Mouse (Mus musculus) heart, embryonic 13.5 days (tissue): Measurements from ENCODE around the gene Uqcrq. TPM values are rescaled to one million over a fixed set of nuclear protein-coding genes. Genes with fewer than 3 reads are reported as not detected.

Experiments
- ATAC-seq: fragments of 200-750 bp; cut with Nextera tagmentation; 2 replicates; pipeline ENCODE4 v1.8.0; 2017; ENCODE audit warnings: moderate TSS enrichment; ENCODE audit not compliant: insufficient number of reproducible peaks, low FRiP score, low TSS enrichment; ENCODE audit errors: extremely low read depth
- H3K27ac ChIP-seq: fragments of 300-500 bp; sonication (generic); replicated peaks from 2 replicates; pipeline ENCODE4 v1.5.1; 2015; ENCODE audit warnings: moderate library complexity, mild to moderate bottlenecking, inconsistent platforms
- H3K27me3 ChIP-seq: fragments of 300-500 bp; sonication (generic); replicated peaks from 2 replicates; pipeline ENCODE4 v1.6.1; 2015; ENCODE audit warnings: mild to moderate bottlenecking, inconsistent platforms
- H3K36me3 ChIP-seq: fragments of 300-500 bp; sonication (generic); 2 replicates; pipeline ENCODE4 v1.6.1; 2015; ENCODE audit warnings: mild to moderate bottlenecking, inconsistent platforms
- H3K4me1 ChIP-seq: fragments of 300-500 bp; sonication (generic); 2 replicates; pipeline ENCODE4 v1.6.1; 2015; ENCODE audit warnings: inconsistent platforms
- H3K4me2 ChIP-seq: fragments of 300-500 bp; sonication (generic); 2 replicates; pipeline ENCODE4 v1.6.1; 2015; ENCODE audit warnings: inconsistent platforms, mild to moderate bottlenecking, moderate library complexity
- H3K4me3 ChIP-seq: fragments of 300-500 bp; sonication (generic); 2 replicates; pipeline ENCODE4 v1.5.1; 2015; ENCODE audit warnings: moderate library complexity, mild to moderate bottlenecking, inconsistent platforms
- H3K9ac ChIP-seq: fragments of 300-500 bp; sonication (generic); 2 replicates; pipeline ENCODE4 v1.6.1; 2015; ENCODE audit warnings: inconsistent platforms, mild to moderate bottlenecking, moderate library complexity
- H3K9me3 ChIP-seq: fragments of 300-500 bp; sonication (generic); 2 replicates; pipeline ENCODE4 v1.6.1; 2016; ENCODE audit warnings: inconsistent platforms
- WGBS: fragments of 180-500 bp; shearing (Covaris S2); methylation state at CpG from one replicate; pipeline ENCODE4 v1.1.7; 2015; ENCODE audit warnings: mixed read lengths; 5-methylcytosine and 5-hydroxymethylcytosine counted together
- polyA plus RNA-seq: library from polyadenylated mRNA; unstranded; fragments of >200 nt; fragmentation: Nextera tagmentation; extraction: Ambion mirVana; gene quantifications from 2 replicates; pipeline ENCODE4 v1.2.1, GENCODE M21; 2015

The Uqcrq gene
- polyA plus RNA-seq, 1 experiment from 2014 or later = 1,048 TPM

DNA sequence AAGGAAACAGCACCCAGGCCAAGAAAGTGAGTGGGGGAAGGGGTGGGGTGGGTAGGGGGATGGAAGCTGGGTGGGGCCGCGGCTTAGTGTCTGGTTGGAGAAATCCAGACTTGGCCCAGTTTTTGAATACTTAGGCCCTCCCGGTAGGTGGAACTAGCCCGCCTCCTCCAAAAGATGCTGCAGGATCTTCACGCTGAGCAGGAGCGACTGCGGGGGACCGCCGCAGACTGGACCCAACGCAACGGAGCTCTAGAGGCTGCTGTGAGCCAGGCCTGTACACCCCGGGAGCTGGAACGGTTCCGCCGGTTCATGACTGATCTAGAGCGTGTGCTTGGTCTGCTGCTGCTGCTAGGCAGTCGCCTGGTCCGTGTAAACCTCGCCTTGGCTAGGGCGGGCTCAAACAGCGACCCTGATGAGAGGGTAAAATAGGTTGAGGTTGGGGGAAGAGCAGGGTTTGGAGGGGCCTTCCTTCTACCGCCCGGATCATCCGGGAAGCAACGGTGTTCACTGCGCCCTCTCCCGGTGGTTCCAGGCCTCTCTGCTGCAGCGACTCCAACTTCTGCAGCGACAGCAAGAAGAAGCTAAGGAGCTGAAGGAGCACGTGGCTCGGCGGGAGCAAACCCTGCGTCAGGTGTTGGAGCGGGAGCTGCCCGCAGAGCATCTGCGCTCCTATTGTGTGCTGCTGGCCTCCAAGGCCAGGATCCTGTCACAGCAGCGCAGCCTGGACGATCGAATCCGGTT is 35.8 kb upstream of the Uqcrq start:
- ATAC-seq = no peak
- peaks cover 90% of the 10 kb centered on the region for H3K27me3 ChIP-seq
- H3K4me1 ChIP-seq = peaks cover 41% of the 10 kb centered on the region
- peak overlapping the region; percentile 74 for H3K9ac ChIP-seq
- H3K4me2 ChIP-seq = peak overlapping the region; percentile 74
- WGBS = 8% methylated on average over 40 of the region's 40 CpGs
- peaks cover 5% of the 10 kb centered on the region; the same call in 1 of the 2 replicates for H3K36me3 ChIP-seq
- H3K27ac ChIP-seq = no peak overlapping the region
- H3K4me3 ChIP-seq = peak overlapping the region; percentile 47
- no peaks in the 10 kb centered on the region for H3K9me3 ChIP-seq

DNA sequence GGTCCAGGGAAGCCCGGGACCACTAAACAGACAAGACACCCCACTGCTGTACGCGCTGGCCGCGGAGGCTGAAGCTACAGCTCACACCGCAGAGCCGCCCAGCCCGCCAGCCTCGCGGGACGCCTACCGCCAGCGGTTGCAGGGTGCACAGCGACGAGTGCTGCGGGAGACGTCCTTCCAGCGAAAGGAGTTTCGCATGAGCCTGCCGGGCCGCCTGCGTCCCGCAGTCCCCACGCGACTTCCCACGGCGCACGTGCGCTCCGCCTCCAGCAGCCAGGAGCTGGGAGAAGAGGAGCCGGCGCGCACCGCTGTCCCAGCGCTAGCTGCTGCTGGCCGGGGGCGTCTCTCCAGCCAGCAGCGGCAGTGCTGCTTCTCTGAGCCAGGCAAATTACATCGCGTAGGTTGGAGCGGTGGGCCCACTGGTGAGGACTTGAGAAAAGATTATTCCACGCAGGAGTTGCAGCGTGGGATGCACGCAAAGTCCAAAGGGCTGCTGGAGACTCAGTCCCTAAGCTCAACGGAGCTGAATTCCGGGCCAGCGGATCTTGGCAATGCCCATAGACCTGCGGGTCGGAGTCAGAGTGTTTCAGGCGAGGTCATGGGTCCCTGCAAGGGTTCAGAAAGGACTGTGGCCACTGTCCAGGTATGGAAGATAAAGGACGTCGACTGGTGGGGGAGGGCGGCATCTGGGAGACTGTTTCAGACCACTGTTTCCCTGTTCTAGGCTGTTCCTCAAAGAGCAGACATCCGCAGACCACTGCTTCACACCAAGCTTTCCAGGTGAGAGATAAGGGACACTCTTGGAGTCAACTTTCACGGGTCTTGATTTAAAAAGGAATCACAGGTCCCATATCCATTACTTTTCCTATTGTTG is 33.2 kb upstream of the Uqcrq start:
- no peak overlapping the region for H3K27ac ChIP-seq
- peaks cover 27% of the 10 kb centered on the region for H3K4me1 ChIP-seq
- H3K27me3 ChIP-seq = peaks cover 81% of the 10 kb centered on the region
- WGBS = 7% methylated on average over 55 of the region's 55 CpGs
- H3K9me3 ChIP-seq = no peaks in the 10 kb centered on the region
- H3K36me3 ChIP-seq = peaks cover 5% of the 10 kb centered on the region; the same call in 1 of the 2 replicates
- ATAC-seq = no peak
- H3K4me3 ChIP-seq = peak overlapping the region; percentile 52
- peak overlapping the region; percentile 75 for H3K4me2 ChIP-seq
- peak overlapping the region; percentile 69 for H3K9ac ChIP-seq

DNA sequence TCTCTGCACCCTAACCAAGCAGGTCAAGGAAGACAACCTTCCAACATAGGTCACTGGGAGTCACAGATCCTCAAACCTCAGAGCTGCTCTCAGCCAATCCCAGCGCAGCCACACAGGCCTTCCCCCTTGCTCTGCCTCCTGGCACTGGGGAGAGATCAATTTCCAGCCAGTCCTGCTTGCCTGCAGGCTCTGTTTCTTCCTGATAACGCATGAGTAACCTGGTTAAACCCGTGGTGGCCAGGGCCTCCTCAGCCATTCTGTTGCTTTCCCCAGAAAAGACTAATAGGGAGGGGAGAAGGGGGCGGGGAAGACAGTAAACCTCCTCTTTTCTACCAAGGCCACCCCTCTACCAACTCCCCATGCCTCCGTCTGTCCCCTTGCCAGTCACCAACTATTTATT is 31.1 kb upstream of the Uqcrq start:
- H3K4me1 ChIP-seq = peaks cover 29% of the 10 kb centered on the region
- no peaks in the 10 kb centered on the region for H3K9me3 ChIP-seq
- WGBS = 29% methylated on average over 5 of the region's 5 CpGs
- H3K27me3 ChIP-seq = peaks cover 79% of the 10 kb centered on the region
- H3K36me3 ChIP-seq = peaks cover 5% of the 10 kb centered on the region; the same call in 1 of the 2 replicates
- H3K4me2 ChIP-seq = no peak overlapping the region
- no peak overlapping the region for H3K27ac ChIP-seq
- no peak overlapping the region for H3K9ac ChIP-seq
- H3K4me3 ChIP-seq = no peak overlapping the region
- ATAC-seq = no peak

DNA sequence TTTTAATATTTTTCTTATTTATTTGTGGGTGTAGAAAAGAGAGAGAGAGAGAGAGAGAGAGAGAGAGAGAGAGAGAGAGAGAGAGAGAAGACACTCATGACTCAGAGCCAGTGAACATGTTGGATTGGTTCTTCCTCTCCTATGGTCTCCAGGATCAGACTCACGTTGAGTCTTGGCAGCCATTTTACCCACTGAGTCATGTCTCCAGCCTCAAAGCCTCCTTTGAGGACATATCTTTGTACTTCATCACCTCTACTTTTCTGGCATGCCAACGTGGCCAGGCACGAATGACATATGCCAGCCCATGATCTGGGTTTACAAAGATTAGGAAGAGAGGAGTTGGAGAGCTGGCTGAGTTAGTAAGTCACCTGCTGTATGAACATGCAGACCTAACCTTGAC is 29.6 kb upstream of the Uqcrq start:
- Histone ChIP-seq H3K4me1 (peaks cover 23% of the 10 kb centered on the region), H3K4me3 (no peak overlapping the region), H3K9me3 (no peaks in the 10 kb centered on the region), H3K27me3 (peaks cover 64% of the 10 kb centered on the region), H3K27ac (no peak overlapping the region), H3K4me2 (no peak overlapping the region), H3K9ac (no peak overlapping the region), H3K36me3 (peaks cover 5% of the 10 kb centered on the region; the same call in 1 of the 2 replicates)
- whole genome bisulfite sequencing = 49% methylated on average over 3 of the region's 3 CpGs
- ATAC-seq = no peak

DNA sequence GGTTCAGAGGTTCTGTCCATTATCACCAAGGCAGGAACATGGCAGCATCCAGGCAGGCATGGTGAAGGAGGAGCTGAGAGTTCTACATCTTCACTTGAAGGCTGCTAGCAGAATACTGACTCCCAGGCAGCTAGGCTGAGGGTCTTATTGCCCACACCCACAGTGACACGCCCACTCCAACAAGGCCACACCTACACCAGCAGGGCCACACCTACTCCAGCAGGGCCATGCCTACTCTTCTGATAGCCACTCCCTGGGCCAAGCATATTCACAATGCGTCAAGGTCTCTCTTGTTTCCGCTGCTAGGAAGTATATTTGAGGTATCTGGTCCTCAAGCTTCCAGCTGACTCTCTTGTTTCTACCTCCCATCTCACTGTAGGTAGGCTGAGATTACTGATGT is 28.4 kb upstream of the Uqcrq start:
- no peaks in the 10 kb centered on the region for H3K36me3 ChIP-seq
- H3K9me3 ChIP-seq = no peaks in the 10 kb centered on the region
- no peak for ATAC-seq
- no peak overlapping the region for H3K9ac ChIP-seq
- H3K4me1 ChIP-seq = peaks cover 21% of the 10 kb centered on the region
- 62% methylated on average over 3 of the region's 3 CpGs for WGBS
- no peak overlapping the region; the same call in 1 of the 2 replicates for H3K27ac ChIP-seq
- no peak overlapping the region for H3K4me3 ChIP-seq
- H3K27me3 ChIP-seq = peaks cover 52% of the 10 kb centered on the region
- no peak overlapping the region for H3K4me2 ChIP-seq

DNA sequence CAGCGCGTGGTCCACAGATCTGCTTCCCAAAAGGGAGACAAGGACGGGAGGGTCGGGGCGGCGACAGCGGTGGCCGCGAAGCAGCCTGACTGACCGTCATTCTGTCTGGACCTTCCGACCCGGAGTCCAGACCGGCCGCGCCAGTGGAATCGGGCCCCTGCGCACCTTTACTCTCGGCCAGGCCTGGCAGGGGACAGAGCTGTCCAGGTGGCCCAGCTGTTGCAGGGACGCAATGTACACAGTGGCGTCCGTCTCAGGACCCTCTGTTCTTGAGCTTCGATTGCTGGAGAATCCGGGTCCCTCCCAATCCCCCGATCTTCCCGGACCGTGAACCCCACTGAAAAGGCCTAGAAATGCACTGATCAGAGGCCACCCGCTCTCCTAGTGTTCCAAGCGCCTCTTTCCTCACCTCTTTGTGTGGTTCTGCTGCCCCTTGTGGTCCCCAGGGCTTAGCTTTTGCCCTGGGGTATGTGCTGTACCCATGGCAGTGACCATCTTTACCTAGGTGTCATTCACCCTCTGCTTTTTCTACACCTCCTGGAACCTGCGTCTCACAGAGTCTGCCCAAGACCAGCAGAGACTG is 26.8 kb upstream of the Uqcrq start:
- peak overlapping the region; percentile 40 for H3K27ac ChIP-seq
- no peaks in the 10 kb centered on the region for H3K36me3 ChIP-seq
- peak overlapping the region; percentile 84 for H3K9ac ChIP-seq
- H3K4me3 ChIP-seq = peak overlapping the region; percentile 66
- H3K9me3 ChIP-seq = no peaks in the 10 kb centered on the region
- ATAC-seq = no peak; the same call in 1 of the 2 replicates
- 7% methylated on average over 29 of the region's 29 CpGs for WGBS
- H3K4me1 ChIP-seq = peaks cover 9% of the 10 kb centered on the region; the same call in 1 of the 2 replicates
- peaks cover 37% of the 10 kb centered on the region for H3K27me3 ChIP-seq
- H3K4me2 ChIP-seq = peak overlapping the region; percentile 90

DNA sequence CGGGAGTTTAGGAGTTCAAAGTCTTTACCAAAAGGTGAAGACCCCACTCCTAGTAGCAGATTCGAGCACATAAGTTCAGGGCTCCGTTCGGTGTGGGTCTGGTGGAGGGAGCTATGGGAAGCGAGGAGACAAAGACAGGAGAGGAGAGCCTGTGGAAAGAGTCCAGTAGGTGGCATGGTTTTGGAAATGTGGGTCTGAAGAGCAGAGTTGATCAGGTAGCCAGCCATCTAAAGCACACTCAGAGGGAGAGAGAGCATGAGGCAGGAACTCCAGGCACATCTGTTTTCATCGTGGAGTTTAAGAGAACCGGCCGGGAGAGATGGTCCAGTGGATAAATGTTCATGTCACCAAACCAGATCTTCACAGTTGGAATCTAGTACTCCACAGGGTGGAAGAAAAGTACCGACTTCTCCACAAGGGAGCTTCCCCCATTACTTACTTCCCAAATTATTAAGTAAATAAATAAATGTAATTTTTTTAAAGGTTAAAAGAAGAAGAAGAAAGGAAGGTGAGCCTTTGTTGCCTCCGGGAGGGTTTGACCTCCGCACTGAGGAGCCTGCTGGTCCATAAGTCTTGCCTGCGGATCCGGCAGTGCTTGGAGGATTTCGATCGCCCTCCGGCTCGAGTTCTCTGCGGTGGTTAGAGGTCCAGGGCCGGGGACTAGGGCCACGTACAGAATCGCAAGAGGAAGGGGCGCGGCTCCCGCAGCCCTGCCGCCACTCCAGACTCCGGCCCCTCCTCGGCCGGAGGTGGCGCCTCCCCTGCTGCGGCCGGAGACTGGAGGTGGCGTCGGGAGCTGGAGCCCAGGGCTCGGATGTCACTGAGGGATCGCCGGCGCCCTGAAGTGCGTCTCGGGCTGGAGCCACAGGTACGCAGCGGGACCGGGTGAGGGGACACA is 26.1 kb upstream of the Uqcrq start, which contains the start of the genes Gm10447 and Shroom1:
Gm10447 (minus strand) TSS at position 637 of the 898 bp plus-strand sequence.
Shroom1 (plus strand) TSS at position 732 of the 898 bp plus-strand sequence.
- Histone ChIP-seq H3K27me3 (peaks cover 29% of the 10 kb centered on the region), H3K27ac (peak within 1 kb of the TSS; percentile 40), H3K36me3 (no peaks in the 10 kb centered on the region), H3K9ac (peak within 1 kb of the TSS; percentile 84), H3K4me1 (peaks cover 9% of the 10 kb centered on the region; the same call in 1 of the 2 replicates), H3K4me2 (peak within 1 kb of the TSS; percentile 90), H3K4me3 (peak within 1 kb of the TSS; percentile 66), H3K9me3 (no peaks in the 10 kb centered on the region)
- 3% methylated on average over 42 of the region's 42 CpGs for WGBS
- ATAC-seq = 0 out of 2 replicates have a peak, but pooled peaks have one; percentile 39

DNA sequence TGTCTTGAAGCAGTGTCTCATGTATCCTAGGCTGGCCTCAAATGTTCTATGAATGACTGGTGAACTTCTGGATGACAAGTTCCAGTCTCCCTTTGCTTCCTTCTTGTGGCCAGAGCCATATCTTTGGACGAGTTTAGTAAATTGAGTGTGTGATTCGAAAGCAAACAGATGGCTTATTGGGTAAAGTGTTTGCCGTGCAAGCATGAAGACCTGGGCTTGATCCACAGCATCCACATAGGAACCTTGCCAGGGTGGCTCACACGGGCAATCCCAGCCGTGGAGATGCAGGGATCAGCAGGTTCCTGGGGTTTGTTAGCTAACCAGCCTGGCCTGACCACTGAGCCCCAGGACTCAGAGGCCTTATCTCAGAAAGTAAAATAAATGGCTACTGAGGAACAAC is 22.4 kb upstream of the Uqcrq start:
- H3K27me3 ChIP-seq = peaks cover 13% of the 10 kb centered on the region
- no peak for ATAC-seq

DNA sequence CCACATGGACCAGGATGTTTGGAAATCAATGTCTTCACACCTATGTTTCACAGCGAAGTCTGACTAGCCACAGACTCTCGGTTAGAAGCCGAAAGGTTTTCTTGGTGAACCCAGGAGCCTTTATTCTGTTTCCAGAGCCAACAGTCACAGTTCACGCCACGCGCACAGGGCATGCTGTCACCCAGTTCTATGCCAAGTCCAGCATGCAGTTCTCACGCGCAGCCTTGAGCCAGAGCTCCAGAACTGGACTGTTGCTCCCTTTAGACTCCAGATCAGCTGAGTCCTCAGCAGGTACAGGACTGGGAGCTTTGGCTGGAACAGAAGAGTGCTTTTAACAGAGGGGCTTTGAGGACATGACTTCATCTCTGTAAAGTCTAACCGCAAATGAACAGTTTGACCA is 21.8 kb upstream of the Uqcrq start:
- no peak for ATAC-seq
- no peak overlapping the region for H3K9ac ChIP-seq
- H3K4me2 ChIP-seq = no peak overlapping the region
- no peaks in the 10 kb centered on the region for H3K36me3 ChIP-seq
- H3K4me3 ChIP-seq = no peak overlapping the region
- H3K9me3 ChIP-seq = no peaks in the 10 kb centered on the region
- H3K27ac ChIP-seq = no peak overlapping the region
- H3K4me1 ChIP-seq = peaks cover 21% of the 10 kb centered on the region
- peaks cover 6% of the 10 kb centered on the region for H3K27me3 ChIP-seq
- 93% methylated on average over 9 of the region's 9 CpGs for WGBS

More for the DNA sequence above, 22.4 kb upstream of the Uqcrq start:
- Histone ChIP-seq H3K4me1 (peaks cover 23% of the 10 kb centered on the region), H3K36me3 (no peaks in the 10 kb centered on the region), H3K9ac (no peak overlapping the region), H3K9me3 (no peaks in the 10 kb centered on the region), H3K27ac (no peak overlapping the region), H3K4me3 (no peak overlapping the region), H3K4me2 (no peak overlapping the region)
- 70% methylated on average over 5 of the region's 5 CpGs for WGBS

DNA sequence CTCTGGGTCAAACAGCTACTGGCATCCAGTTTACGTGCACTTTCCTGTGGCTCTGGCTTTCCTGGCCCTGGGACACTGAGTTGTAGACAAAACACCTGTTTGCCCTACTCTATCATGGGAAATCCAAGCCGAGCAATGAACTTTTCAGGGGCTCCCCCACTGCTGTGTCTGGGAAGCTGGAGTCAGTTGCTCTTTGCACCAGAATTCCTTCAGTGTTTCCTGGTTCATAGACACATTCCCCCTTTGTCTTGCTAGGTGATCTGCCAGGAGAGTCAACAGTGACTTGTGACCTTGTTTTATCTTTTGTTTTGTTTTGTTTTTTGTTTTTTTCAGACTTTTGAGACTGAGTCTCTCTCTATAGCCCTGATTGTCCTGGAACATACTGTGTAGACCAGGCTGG is 20.7 kb upstream of the Uqcrq start:
- no peak overlapping the region for H3K4me3 ChIP-seq
- H3K4me1 ChIP-seq = peaks cover 18% of the 10 kb centered on the region
- H3K27me3 ChIP-seq = peaks cover 5% of the 10 kb centered on the region; the same call in 1 of the 2 replicates
- no peak overlapping the region for H3K9ac ChIP-seq
- no peaks in the 10 kb centered on the region for H3K36me3 ChIP-seq
- H3K4me2 ChIP-seq = no peak overlapping the region
- no peak overlapping the region for H3K27ac ChIP-seq
- WGBS = 63% methylated on average over 2 of the region's 2 CpGs
- H3K9me3 ChIP-seq = no peaks in the 10 kb centered on the region
- ATAC-seq = no peak
